Mouse (Mus musculus) testis, postnatal 14 days (tissue): Measurements from ENCODE around the gene Ralgps1.

Source experiments
- DNase-seq: peaks from one replicate; pipeline ENCODE4 v3.0.0; 2021; ENCODE audit warnings: low spot score

Gene Ralgps1

DNA sequence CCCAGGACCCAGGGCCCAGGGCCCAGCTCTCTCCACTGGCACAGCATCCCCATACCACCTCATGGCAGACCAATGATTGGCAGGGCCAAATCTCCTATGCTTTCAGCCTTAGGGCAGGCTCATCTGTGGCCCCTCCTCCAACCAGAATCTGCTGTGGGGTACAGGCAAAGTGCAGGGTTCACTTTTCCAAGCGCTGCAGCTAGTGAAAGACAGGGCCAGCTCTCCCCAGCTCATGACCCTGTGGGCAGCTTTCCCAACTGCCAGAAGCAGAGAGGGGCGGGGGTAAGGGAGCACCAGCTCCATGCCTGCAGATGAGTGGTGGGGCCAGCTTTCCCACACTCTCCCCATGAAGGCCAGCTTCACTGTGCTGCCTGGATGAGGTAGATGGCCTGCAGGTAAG, 160.4 kb downstream of the Ralgps1 start:
- no peak for DNase-seq

DNA sequence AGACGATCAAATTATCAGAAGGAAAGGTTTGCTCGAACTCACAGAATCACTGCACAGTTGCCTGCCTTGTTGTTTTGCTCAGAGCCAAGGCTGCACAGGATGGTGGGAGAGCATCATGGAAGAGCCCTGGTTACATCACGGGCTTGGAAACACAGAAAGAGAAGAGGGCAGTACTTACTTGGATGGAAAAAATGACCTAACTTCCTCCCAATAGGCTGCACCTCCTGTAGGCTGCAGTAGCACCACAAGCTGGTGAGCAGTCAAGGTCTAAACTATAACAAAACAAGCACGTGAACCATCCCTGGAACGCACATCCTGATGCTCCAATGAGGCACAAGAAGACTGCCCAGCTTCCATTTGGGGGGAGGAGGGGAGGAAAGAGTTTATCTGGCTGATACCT, 163.2 kb downstream of the Ralgps1 start:
- no peak for DNase-seq

DNA sequence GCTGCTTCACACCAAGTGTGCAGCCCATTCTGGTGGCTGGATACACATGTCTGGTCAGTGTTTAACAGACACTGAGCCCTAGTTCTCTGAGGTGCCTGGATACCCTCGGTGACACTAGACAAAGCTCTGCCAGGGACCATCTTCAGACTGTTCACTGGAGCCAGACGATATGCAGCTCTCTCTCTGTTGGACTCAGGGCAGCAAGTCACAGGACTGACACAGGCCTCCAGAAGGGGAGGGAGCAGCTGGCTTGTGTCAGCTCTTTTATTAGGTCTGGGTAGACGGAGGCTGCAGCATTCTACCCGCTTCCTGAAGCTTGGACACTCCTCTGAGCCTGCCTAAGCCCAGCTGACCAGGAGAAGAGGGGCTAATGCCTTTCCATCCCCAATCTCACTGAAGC, 164.2 kb downstream of the Ralgps1 start:
- no peak for DNase-seq

DNA sequence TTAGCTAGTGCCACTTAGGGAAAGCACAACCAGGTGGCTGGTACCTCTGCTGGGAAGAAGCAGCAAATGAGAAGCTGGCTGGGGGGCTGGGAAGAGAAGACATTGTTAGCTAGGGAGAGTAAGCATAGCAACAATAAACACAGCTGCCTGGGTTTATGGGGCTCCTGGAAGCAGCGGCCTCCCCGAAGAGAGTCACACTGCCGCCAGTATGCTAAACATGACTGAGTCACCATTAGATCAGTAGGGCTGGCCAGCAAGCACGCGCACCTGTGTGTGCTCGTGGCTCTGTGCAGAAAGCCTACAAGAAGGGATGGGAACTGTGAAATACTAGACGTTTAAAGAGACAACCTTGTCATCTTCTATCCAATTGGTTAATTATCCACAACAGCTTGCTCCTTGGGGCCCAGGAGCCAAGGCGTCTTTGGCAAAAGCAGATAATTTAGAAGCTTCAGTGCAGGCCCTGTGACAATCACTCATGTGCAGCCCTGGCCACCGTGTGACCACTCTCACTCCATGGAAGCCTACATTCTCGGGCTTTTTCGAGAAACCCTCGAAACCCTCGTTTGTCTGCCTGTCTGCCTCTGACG, 165.3 kb downstream of the Ralgps1 start:
- no peak for DNase-seq

DNA sequence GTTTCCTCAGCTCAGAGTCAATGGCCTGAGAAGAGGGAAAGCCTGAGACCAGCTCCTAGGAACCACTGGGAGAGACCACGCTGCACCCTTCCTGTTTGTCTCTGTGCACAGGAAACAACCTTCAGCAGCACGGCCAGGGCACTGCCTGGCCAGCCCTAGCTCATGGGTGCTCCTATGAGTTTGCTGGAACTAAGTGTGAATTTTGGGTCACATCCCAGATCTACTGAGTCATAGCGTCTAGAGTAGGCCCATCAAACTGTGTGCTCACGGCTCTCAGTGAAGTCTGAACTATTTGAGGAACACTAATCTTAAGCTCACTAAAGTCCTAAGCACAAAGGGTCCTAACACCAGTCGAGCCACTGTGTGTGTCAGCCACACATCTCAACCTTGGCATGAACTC, 166.3 kb downstream of the Ralgps1 start:
- no peak for DNase-seq

DNA sequence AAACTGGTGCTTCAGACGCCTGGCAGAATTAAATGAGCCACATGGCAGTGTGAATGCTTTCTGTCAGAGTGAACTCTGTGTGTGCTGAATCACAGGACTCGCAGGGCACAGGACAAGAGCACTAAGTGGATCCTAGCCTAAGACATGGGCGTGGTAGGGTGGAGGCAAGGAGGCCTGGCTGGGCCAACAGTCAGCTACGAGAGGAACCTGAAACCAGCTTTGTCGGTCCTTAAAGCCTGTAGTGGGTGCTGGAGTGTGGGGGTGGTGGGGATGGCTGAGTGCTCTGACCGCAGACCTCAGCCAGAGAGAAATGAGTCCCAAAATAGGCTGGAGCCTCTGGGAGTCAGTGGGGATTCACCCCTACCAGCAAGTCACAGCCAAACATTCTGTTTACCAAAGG, 168.0 kb downstream of the Ralgps1 start:
- no peak for DNase-seq

DNA sequence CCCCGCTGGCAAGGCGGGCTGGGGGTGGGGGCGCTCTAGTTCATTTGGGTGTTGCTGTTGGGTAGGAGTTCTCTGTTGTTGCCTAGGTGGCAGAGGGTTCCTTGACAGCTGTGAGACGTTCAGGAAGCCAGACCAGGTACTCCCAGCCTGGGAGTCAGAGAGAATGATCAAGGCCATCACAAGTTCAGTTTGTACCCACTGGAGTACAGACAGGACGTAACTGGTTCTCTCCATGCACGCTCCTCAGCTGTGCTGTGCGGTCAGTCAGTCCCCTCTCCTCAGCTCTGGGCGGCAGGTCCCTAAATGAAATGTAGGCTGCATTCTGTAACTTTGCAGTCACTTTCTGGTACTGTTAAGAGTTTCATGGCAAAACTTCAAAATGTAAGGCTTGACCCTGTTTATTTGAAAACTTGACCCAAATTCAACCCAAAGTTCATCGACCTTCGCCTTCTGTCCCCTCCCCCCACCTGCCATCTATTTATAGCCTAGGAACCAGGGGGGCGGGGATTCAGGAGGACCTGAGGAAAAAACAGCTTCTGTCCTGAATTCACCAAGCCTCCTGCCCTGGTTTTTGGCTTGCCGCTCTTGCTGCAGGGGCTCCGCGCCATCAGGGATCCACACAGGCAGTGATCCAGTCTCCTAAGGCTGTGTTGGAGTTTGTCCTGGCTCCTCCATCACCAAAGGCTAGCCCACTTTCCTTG, 170.8 kb downstream of the Ralgps1 start:
- no peak for DNase-seq

DNA sequence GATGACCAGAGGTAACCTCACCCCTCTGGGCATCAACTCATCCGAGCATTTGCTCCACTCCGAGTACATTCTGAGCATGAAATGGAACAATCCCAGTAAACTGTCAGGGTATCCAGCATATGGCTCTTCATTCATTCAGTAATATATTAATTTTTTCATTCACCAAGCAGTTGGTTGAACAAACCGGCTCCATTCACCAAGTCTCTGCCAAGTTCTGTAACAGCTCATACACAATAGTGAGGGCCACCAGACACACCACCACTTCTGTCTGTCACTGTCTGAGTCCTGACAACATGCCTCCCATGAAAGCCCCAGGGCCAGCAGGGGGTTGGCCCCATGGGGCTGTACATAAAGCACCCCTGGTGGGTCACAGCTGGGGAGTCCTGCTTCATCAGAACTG, 181.3 kb downstream of the Ralgps1 start:
- no peak for DNase-seq

DNA sequence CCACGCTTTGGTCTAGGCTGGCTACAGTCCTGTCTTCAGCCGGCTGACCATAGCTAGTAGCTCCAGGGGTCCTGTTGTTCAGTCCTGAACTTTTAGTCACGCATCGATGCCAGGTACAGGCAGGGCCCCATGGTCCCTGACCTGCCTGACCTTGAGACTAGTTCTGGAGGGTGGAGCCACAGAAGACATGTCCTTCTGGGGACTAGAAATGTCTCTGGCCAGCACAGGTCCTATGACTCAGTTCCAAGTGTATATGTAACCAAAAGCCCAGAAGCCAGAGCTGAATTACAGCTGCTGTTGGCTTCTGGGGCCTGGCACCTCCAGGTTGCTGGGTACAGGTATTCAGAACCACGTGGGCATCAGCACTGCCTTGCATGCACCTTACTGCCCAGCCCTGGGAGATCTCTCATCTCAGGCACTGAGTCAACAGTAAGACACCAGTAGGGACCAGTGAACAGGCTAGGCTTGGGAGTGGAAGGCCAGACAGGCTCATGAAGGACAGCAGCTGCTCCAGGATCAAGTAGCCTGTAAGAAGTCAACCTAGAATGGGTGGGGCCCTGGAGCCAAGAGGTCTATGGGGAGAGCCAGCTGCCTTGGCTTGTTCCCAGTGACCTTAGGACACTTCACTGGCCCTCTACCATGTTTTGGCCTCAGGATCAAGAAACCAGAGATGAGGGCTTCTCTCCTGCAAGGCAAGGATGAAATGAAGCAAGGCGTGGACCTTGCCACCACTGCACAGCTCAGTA, 182.2 kb downstream of the Ralgps1 start:
- DNase-seq: no peak

DNA sequence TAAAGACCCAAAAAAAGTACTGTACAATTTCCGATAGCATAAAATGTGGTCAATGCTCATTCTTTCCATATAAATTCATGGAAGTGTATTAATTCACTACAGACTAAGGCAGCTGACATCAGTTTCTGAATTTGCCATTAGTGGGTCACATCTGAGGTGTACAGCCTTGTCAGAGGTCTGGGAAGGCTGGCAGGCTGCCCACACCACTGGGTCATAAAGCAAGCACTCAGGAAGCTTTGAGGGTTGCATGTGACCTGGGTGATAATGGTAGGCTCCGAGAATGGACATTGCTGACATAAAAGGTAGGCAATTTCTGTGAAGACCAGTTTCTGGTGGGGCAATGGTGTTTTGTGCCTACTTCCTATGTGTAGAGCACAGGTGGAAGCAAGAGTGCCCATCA, 183.4 kb downstream of the Ralgps1 start:
- DNase-seq: no peak

DNA sequence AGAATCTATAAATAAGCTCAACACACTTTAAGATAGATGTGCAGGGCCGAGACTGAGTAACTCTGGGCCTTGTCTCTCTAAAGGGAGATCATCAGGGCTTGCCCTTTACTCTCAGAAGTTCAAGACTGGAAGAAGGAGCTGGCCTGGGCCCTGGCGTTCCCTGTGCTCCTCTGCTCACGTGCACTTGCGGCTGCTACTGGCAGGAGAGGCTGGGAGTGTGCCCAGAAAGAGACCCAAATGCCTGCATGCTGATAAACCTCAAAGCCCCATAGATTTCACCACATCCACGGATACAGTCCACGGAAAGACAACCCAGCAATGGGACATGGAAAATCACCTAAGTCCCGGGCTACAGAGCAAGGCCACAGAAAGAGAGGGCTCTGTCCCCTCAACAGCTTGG, 184.8 kb downstream of the Ralgps1 start:
- no peak for DNase-seq

DNA sequence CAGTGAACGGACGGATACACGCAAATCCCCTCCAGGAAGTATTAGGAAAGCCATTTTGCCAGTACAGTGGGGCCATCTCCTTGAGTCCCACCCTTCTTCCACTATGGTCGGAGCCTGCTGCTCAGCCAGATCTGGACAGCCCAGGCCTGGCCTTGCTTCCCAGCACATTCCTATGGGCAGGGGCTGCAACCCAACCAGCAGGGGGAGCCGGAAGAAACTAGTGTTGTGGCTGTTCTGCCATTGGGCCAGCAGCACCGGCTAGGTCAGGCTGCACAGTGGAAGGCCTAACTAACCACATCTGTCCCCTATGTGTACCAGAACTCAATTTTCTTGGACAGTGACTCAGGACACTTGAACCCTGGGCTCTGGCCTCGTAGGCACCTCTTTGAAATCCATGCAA, 186.0 kb downstream of the Ralgps1 start:
- DNase-seq: no peak

DNA sequence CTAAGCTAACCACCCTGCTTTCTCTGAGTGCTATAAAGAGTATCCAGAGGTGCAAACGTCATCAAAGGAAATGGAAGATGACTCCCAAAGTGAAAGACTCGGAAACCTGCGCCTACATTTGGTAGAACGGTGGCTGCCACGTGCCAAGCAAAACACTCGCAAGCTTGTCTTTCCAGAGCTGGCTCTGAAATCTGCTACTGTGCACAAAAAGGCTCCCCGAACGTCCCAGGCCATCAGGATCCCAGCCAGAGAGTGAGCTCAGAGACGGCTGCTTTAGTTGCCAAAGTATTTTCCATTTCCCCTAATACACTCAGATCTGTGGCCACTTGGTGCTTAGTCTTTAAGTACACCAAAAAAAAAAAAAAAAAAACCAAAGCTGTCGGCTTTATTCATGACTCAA, 186.6 kb downstream of the Ralgps1 start:
- DNase-seq: no peak

DNA sequence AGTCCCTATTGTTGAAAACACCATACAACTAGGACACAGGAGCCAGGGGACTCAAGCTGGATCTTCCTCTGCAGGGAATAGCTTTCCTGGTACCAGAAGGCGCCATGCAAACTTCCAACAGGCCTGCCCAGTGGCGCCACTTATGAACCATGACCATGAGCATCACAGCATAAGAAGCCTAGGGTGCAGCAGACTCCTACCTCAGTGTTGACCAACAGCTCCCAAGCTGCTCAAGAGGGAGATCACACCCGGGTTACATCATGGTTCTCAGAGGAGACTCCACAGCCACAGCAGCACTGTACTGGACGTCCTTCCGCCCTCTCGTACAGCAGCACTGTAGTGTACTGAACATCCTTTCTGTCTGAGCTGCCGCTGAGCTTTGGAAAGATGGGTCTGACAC, 188.0 kb downstream of the Ralgps1 start:
- no peak for DNase-seq

DNA sequence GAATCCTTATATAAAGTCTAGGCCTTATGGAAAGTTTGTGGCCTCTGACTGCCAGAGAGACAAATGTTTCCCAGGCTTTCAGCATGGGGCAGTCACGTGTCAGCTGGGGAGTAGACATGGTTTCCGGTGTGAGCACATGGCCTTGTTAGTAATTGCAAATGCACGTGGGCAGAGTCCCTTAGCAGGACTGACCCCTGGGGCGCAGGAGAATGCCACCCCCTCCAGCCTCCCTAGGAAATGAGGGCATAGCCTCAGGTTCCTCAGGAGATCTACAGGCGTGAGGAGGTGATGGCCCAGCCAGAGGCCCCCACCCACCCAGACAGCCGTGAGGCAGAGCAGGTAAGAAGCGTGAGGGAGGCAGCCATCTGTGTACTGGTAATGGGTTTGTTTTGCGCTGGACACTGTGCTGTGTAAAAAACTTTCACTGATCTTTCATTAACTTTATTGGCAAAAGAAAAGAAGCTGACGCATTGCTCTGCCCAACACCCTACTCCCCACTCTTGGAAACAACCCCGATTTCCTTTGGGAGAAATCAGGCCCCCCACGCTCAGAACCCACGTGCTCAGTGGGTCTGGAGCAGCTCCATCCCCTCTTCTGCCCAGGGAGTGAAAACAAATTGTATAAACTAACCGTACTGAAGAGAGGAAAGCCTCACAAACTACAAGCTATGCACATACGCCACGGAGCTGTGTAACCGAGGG, 191.2 kb downstream of the Ralgps1 start:
- DNase-seq: no peak

DNA sequence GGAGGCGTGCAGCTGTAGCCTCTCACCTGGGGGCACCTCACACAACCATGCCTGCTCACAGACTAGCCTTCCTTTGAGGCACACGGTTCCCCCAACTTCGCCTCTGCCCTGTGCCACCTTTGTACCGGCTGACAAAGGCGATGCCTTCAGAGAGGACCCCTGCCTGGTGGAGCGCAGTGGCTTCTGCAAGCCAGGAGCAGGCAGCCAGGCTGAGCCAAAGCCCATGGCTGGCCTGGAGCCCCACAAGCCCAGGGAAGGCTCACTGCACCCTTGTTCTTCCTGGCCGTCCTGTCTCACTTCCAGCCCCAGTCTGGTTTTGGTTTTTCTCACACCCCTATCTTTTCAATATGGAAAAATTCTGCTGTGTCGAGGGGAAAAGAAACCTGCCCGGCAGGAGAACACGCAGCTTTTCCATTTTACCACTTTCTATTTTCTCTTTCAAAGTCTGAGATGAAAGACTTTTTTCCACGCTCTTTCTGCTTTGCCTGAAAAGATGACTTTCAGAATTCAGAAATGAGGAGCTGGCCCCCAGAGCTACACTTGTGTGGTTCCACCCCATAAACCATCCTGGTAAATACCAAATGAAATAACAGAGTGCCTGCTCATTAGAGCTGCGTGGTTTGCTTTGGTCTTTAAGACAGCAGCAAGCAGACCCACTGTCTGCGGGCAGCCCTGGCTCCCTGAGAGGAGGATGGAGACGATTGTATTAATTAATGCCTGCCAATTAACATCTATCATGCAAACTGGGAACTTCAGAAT, 191.9 kb downstream of the Ralgps1 start:
- no peak for DNase-seq

DNA sequence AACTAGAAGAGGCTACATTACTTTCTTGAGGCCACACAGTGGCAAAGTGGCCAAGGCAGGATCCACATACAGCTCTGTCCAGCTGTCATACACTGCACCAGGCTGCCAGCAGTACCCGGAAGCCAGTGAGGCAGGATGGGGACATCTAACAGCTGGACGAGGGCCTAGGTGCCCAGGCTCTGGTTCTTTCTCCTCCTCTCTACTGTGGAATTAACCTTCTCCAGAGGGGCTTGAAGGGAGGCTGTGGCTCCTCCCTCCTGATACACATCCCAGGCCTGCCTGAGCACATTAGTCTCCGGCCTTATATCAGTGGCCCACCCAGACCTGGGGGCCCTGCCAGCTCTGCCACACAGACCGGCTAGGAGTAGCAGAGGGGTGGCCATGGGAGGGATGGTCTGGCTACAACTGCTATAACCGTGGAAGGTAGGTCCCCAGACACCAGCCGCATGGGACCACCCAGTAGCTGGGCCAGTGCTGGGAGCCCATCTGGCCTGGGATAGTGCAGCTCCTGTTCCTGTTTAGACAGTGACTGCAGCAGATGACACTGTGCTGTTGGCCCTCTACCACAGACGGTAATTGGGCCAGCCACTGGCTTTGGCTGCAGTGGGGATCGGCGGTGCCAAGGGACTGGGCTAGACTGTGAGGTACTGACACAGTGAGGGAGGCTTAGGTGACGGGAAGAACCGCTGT, 192.9 kb downstream of the Ralgps1 start:
- DNase-seq: no peak

DNA sequence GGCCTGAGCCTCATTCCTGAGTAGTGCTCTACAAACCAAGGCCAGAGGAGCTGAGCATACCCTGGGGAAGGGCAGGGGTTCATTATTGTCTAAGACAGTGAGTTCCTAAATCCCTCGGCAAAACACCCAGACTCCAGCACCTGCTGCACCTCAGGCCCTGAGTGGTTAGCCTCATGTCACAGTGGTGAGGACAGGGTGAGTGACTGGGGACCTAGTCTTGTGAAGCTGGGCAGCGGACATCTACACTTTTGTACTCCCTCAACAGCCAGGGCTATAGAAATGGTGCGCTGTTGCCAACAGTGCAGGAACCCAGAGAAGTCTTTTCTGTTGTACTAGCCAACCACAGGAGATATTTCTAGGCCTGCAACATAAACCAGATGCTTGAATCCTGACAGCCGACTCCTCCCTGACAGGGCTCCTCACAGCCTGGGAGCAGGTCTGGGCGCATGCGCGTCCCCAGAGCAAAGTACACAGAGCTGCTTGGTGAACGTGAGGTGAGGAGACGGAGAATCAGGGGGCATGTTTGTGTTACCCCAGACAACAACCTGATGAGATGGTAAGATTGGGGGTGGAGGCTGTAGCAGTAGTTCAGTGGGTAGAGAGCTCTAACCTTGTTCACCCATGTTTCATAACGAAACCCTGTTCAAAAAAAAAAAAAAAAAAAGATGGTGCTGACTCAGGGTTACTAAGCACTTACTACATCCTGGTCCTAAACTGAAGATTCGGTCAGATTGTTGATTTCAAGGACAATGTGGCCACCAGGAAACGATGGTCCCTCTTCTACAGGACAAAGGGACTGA, 193.6 kb downstream of the Ralgps1 start:
- DNase-seq: no peak

DNA sequence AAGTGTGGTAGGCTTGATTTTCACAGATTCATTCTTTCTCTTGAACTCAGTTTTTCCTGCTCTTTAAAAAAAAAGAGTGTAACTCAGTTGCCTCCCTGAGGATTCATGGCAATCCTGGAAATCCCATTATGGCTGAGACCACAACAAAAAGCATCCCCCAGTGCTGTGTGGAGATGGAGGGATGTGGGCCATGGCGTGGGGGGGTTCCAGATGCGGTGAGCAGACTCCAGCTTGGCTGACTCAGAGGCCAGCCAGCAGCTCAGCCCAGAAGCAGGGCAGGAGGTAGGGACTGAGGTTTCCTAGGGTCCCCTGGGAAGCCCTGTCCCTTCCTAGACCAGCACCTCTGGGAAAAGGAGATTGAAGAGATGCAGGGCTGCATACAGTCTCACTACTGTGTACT, 194.4 kb downstream of the Ralgps1 start:
- DNase-seq: no peak

DNA sequence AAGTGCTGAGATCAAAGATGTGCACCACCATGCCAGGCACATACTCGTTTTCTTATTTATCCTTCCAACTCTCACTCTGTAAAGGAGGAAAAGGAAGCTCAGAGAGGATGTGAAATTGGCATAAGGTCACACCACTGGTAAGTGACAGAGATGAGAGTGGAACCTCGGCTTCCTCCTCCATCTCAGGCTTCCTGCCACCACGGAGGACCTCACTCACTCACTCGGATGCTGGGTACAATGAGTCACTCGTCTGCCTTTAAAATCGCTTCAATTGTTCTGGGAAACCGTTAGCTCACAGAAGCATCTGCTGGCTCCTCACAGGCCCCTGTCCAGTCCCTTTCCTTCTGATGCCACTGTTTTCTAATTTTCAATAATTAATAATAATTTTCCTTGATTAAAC, 194.8 kb downstream of the Ralgps1 start:
- no peak for DNase-seq

DNA sequence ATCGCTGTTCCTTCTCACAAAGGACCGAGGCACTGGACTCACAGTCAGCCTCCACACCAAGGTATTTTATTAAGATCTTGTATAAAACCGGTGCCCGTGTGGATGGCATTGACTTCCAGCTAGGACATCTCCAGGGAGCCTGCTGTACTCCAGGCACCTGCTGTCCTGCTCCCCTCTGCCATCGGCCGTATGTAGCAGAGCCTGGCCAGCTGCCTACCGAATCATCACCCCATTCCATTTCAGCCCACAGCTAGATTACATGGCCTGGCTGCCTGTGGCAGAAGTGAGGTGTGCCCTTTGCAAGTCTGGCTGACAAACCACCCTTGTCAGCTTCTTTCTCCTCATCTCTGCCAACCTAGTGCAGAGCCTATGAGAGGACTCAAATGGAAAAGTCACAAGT, 197.6 kb downstream of the Ralgps1 start:
- DNase-seq: no peak
